Mouse (Mus musculus) neutrophil, adult 59 days (primary cell): ENCODE measurements around the gene Fam162a. TPM values are rescaled to one million over a fixed set of nuclear protein-coding genes. Genes with fewer than 3 reads are reported as not detected.

Experiments used
- total RNA-seq, 2 experiments: library from RNA; stranded (reverse); gene quantifications; 1 replicate in 1 of 2; 2 replicates in 1 of 2; pipeline ENCODE4 v1.2.4; 2023

Gene Fam162a
- total RNA-seq: 10 to 100 TPM; 15.1 to 15.7 TPM

GRCm38 (mm10) chr16:36071450-36072379, at the start of gene Fam162a, which contains the start of gene Ccdc58:
Gene Fam162a (minus strand): TSS chr16:36071594.
Gene Ccdc58 (plus strand): TSS chr16:36071685.

DNA sequence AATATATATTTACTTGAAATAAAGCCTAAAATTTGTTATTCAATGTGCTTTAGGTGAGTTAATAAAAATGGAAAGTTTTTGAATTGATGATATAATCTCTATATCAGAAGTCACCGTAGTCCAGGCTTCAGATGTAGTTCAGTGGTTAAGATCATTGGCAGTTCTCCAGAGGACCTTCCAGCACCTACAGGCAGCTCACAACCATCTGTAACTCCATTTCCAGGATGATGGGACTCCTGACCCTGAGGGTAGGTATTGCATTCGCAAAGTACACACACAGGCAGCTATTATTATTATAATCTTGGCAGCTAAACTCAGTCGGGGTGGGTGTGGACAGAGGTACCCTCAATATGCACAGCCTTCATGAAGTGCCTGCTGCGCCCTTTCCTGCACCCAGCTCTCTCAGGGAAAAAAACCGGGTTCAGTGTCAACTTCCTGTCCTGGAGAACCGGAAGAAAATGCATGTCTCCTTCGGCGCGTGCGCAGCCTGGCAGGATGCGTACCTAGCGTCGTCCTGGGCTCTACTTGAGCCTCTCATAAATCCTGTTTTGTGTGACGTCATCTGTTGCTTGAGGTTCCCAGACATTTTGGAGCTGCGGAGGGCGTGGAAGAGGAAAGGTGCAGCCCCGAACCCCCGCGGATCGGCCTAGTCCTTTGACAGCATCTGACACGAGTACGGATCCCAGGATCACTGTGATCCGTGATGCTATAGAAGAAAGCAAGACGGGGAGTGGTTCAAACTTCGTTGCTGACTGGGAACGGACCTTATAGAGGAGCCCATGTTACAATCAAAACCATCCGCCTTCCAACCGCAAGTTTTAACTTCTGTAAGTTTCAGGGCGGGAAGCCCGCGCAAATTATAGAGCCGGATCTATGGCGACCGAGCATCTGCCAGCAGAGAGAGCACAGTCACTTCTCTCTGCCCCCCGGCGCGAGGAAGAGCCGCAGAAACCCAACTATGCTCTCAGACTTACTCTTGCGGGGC, 30.5 kb downstream of the Fam162a start, which contains the start of gene Wdr5b:
Gene Wdr5b (plus strand): TSS at position 551 of the 985 bp plus-strand sequence.

Other genes starting within 250 kb of the Fam162a start
- gene Parp14, start 200.1 kb downstream of the Fam162a start, total RNA-seq: 10 to 100 TPM; 22.1 to 23.3 TPM
- gene Parp9, start 133.1 kb downstream of the Fam162a start, total RNA-seq: 10 to 100 TPM; 20.8 to 22.7 TPM
- gene Dtx3l, start 132.4 kb downstream of the Fam162a start, total RNA-seq: 10 to 100 TPM; 18.5 to 21.5 TPM
- 10 to 100 TPM; 40.0 to 43.1 TPM for gene Kpna1, start 92.8 kb downstream of the Fam162a start, total RNA-seq
- 1 to 10 TPM; 4.5 to 5.0 TPM for gene Wdr5b, start 30.4 kb downstream of the Fam162a start, total RNA-seq
- gene Ccdc58, start 91 bp upstream of the Fam162a start, total RNA-seq: 10 to 100 TPM; 10.2 to 12.3 TPM
- gene Csta1, start 59.6 kb upstream of the Fam162a start, total RNA-seq: not detected
- 10 to 100 TPM; 57.4 to 66.5 TPM for gene Stfa2l1, start 85.2 kb upstream of the Fam162a start, total RNA-seq
- gene Gm5483, start 112.6 kb upstream of the Fam162a start, total RNA-seq: 10 to 100 TPM; 25.4 to 28.3 TPM
- gene Gm5416, start 138.8 kb upstream of the Fam162a start, total RNA-seq: not detected
- gene 2010005H15Rik, start 149.9 kb upstream of the Fam162a start, total RNA-seq: not detected
- gene Stfa1, start 205.4 kb upstream of the Fam162a start, total RNA-seq: 1 to 10 TPM; 3.9 to 5.7 TPM